Mouse (Mus musculus): Measurements from ENCODE around the gene Acan. TPM values are rescaled to one million over a fixed set of nuclear protein-coding genes. Genes with fewer than 3 reads are reported as not detected.

The Acan gene
- polyA plus RNA-seq, 1 experiment from 2014 or later, result 0.63 TPM

DNA sequence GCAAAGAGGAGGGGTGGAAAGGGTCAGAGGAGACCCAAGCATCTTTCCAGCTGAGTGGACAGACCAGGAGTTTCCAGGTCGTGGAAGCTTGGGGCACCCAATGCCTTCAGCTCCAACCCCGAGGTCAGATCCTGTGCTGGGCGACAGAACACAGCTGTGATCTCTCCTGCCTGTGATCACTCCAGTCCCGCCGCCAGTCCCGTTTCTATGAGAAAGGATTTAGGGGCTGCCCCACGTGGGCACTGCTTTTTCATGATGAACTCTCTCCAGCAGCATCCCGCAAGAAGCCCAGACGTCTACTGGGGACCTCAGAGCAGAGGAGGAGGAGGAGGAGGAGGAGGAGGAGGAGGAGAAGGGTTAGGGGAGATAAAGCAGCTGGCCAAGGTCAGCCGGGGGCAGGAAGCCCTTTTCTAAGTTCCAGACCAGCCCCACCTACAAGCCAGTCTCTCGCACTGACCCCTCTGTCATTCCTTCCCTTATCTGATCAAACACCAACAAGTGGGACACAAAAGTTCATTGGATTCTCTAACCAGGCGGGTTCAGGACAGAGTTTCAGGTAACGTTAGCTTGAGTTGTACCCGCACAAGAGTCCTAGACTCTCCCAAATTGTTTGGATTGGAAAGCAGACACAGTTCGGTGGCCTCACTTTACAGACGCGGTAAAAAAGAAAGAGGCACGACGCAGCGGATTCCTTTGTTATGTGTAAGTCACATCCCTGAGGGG is 94.8 kb downstream of the Acan start:
- DNase-seq (ENCODE audit: low spot score), result peak; percentile 49
- Histone ChIP-seq H3K9ac (ENCODE audit: low read depth, low read length) (peak overlapping the region; percentile 20), H3K4me2 (replicated peaks; ENCODE audit: low read depth, low read length) (peak overlapping the region; percentile 69), H3K36me3 (ENCODE audit: control insufficient read depth, insufficient read depth, low read length) (0 out of 2 replicates have a peak, but pooled peaks cover 2% of the 10 kb centered on the region), H3K4me3 (ENCODE audit: low read depth, low read length) (peak overlapping the region; percentile 44), H3K4me1 (replicated peaks; ENCODE audit: control insufficient read depth, insufficient read depth, low read length) (0 out of 2 replicates have a peak, but pooled peaks cover 3% of the 10 kb centered on the region), H3K27ac (ENCODE audit: low read depth, low read length) (no peak overlapping the region), H3K9me3 (ENCODE audit: control insufficient read depth, low read length) (no peaks in the 10 kb centered on the region), H3K27me3 (ENCODE audit: control insufficient read depth, insufficient read depth, low read length) (no peaks in the 10 kb centered on the region)
- 1% methylated on average over 19 of the region's 20 CpGs for WGBS
- no peak for ATAC-seq (ENCODE audit: low FRiP score)

- peak within 1 kb of the TSS; percentile 20 for H3K9ac ChIP-seq (ENCODE audit: low read depth, low read length)
- WGBS, result under 1% methylated on average over 39 of the region's 39 CpGs
- peak within 1 kb of the TSS; percentile 69 for H3K4me2 ChIP-seq (replicated peaks; ENCODE audit: low read depth, low read length)
- no peaks in the 10 kb centered on the region for H3K27me3 ChIP-seq (ENCODE audit: control insufficient read depth, insufficient read depth, low read length)
- DNase-seq (ENCODE audit: low spot score), result peak; percentile 93
- H3K4me3 ChIP-seq (ENCODE audit: low read depth, low read length), result peak within 1 kb of the TSS; percentile 44
- H3K27ac ChIP-seq (ENCODE audit: low read depth, low read length), result no peak within 1 kb of the TSS
- 0 out of 2 replicates have a peak, but pooled peaks cover 2% of the 10 kb centered on the region for H3K36me3 ChIP-seq (ENCODE audit: control insufficient read depth, insufficient read depth, low read length)
- ATAC-seq (ENCODE audit: low FRiP score), result peak; percentile 95
- H3K9me3 ChIP-seq (ENCODE audit: control insufficient read depth, low read length), result no peaks in the 10 kb centered on the region
- H3K4me1 ChIP-seq (replicated peaks; ENCODE audit: control insufficient read depth, insufficient read depth, low read length), result 0 out of 2 replicates have a peak, but pooled peaks cover 3% of the 10 kb centered on the region
Observed at GRCm38 (mm10) chr7:79148711-79149266, 95.5 kb downstream of the Acan start, which contains the start of gene Mfge8. Gene Mfge8 (minus strand): TSS chr7:79149060.

GRCm38 (mm10) chr7:79149522-79149921 is 96.2 kb downstream of the Acan start:
- H3K9ac ChIP-seq (ENCODE audit: low read depth, low read length), result no peak overlapping the region
- H3K36me3 ChIP-seq (ENCODE audit: control insufficient read depth, insufficient read depth, low read length), result 0 out of 2 replicates have a peak, but pooled peaks cover 2% of the 10 kb centered on the region
- no peaks in the 10 kb centered on the region for H3K9me3 ChIP-seq (ENCODE audit: control insufficient read depth, low read length)
- no peak overlapping the region for H3K27ac ChIP-seq (ENCODE audit: low read depth, low read length)
- no peak for DNase-seq (ENCODE audit: low spot score)
- H3K4me3 ChIP-seq (ENCODE audit: low read depth, low read length), result no peak overlapping the region
- 72% methylated on average over 6 of the region's 6 CpGs for WGBS
- H3K4me2 ChIP-seq (replicated peaks; ENCODE audit: low read depth, low read length), result peak overlapping the region; percentile 69; the same call in 1 of the 2 replicates
- no peak for ATAC-seq (ENCODE audit: low FRiP score)
- no peaks in the 10 kb centered on the region for H3K27me3 ChIP-seq (ENCODE audit: control insufficient read depth, insufficient read depth, low read length)
- H3K4me1 ChIP-seq (replicated peaks; ENCODE audit: control insufficient read depth, insufficient read depth, low read length), result 0 out of 2 replicates have a peak, but pooled peaks cover 3% of the 10 kb centered on the region

DNA sequence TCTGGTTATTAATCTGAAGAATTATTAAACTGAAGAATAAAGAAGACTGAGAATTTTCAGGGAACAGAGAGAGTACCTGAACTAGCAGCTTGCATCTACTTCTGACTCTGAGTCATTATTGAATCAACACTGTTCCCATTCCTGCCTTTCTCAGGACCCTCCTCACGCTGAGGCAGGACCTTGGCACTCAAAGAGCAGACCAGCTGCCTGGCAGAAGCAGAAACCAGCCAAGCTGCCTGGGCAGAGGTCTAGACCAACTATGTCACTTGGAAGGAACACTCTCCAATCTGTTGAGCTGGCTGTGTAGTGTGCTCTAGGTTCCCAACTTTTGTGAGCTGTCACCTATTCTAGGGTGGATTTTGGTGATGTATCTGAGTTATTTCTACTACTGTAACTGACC is 106.1 kb downstream of the Acan start:
- H3K9ac ChIP-seq (ENCODE audit: low read depth, low read length), result no peak overlapping the region
- no peak overlapping the region for H3K27ac ChIP-seq (ENCODE audit: low read depth, low read length)
- H3K4me2 ChIP-seq (replicated peaks; ENCODE audit: low read depth, low read length), result no peak overlapping the region
- ATAC-seq (ENCODE audit: low FRiP score) (no peak), DNase-seq (ENCODE audit: low spot score) (no peak)
- no peaks in the 10 kb centered on the region for H3K36me3 ChIP-seq (ENCODE audit: control insufficient read depth, insufficient read depth, low read length)
- no peaks in the 10 kb centered on the region for H3K4me1 ChIP-seq (replicated peaks; ENCODE audit: control insufficient read depth, insufficient read depth, low read length)
- H3K9me3 ChIP-seq (ENCODE audit: control insufficient read depth, low read length), result no peaks in the 10 kb centered on the region
- H3K27me3 ChIP-seq (ENCODE audit: control insufficient read depth, insufficient read depth, low read length), result no peaks in the 10 kb centered on the region
- 56% methylated on average over 1 of the region's 1 CpGs for WGBS
- no peak overlapping the region for H3K4me3 ChIP-seq (ENCODE audit: low read depth, low read length)

Other genes with a start within 250 kb of the Acan start
- 17.8 and 21.3 TPM in 2 replicates for gene Det1, start 206.2 kb upstream of the Acan start, polyA plus RNA-seq (2014; fragmentation: Nextera tagmentation; extraction: Ambion mirVana)
- 37.4 and 43.7 TPM in 2 replicates for gene Aen, start 157.6 kb upstream of the Acan start, polyA plus RNA-seq (2014; fragmentation: Nextera tagmentation; extraction: Ambion mirVana)
- 0.14 and 0.56 TPM in 2 replicates for gene Isg20, start 140.1 kb upstream of the Acan start, polyA plus RNA-seq (2014; fragmentation: Nextera tagmentation; extraction: Ambion mirVana)
- gene Hapln3, start 77.5 kb downstream of the Acan start, polyA plus RNA-seq (2014; fragmentation: Nextera tagmentation; extraction: Ambion mirVana), result 2.6 and 2.7 TPM in 2 replicates
- 73.4 and 75.1 TPM in 2 replicates for gene Mfge8, start 95.6 kb downstream of the Acan start, polyA plus RNA-seq (2014; fragmentation: Nextera tagmentation; extraction: Ambion mirVana)
- 12.1 and 12.2 TPM in 2 replicates for gene Abhd2, start 219.7 kb downstream of the Acan start, polyA plus RNA-seq (2014; fragmentation: Nextera tagmentation; extraction: Ambion mirVana)

Data from hindbrain, embryonic 11.5 days (tissue).